In the genomic region with DNA sequence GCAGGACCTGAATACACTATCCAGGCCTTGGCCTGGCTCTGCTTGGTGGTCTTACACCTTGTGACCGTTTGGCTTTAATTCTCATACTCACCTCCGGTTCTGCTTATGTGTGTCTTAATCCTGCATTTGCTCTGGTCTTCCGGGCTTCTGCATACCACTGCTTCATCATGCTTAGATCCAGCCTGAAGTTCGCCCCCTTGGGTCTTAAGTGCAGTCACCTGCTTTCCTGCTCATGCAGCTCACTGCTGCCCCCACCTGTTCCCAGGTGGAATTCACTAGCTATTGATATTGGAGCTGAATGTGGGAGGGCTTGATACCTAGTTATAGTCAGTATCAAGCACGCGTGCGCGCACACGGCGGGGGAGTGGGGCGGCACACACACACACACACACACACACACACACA, we compare ENCODE assay signal across 9 mouse cellular contexts. TPM values are rescaled to one million over a fixed set of nuclear protein-coding genes. Genes with fewer than 3 reads are reported as not detected.
DNase-seq lines count a peak whose midpoint lies in the region; ATAC-seq and TF ChIP-seq lines count a peak whose summit lies in the region.
"Had no signal": no experiment of that assay in that cellular context is flagged by ENCODE, and none has a peak within 500 bp of the region (broad histone marks: within the 10 kb centered on the region; RNA-seq: fewer than 3 reads in every experiment).

No protein-coding gene starts in this region.

- H3K27me3 ChIP-seq in ES-Bruce4 (ENCODE audit: control insufficient read depth, insufficient read depth, low read length, poor library complexity, severe bottlenecking), result no peaks in the 10 kb centered on the region
- no peaks in the 10 kb centered on the region; the same call in 1 of the 2 replicates for H3K27me3 ChIP-seq in forebrain, embryonic 12.5 days
- H3K27me3 ChIP-seq: embryonic facial prominence, embryonic 13.5 days had no signal

- TF ChIP-seq EP300 in ES-Bruce4 (IDR thresholded peaks at IDR 0.05; ENCODE audit: insufficient read depth, low read depth, low read length), result no peak

- no peaks in the 10 kb centered on the region for H3K36me3 ChIP-seq in ES-Bruce4 (ENCODE audit: control insufficient read depth, insufficient read depth, low read length, poor library complexity, severe bottlenecking)
- H3K36me3 ChIP-seq in forebrain, embryonic 12.5 days (replicated peaks), result no peaks in the 10 kb centered on the region
- H3K36me3 ChIP-seq: embryonic facial prominence, embryonic 13.5 days had no signal

- H3K4me3 ChIP-seq in ES-Bruce4 (ENCODE audit: low read depth, low read length), result no peak overlapping the region
- H3K4me3 ChIP-seq in forebrain, embryonic 12.5 days (replicated peaks), result no peak overlapping the region
- no peak overlapping the region for H3K4me3 ChIP-seq in olfactory bulb, adult 2 months (ENCODE audit: insufficient read depth, low read depth, low read length)
- H3K4me3 ChIP-seq: embryonic facial prominence, embryonic 13.5 days had no signal

- 0 out of 2 replicates have a peak overlapping the region, but pooled peaks have one; percentile 21 for H3K4me2 ChIP-seq in forebrain, embryonic 12.5 days
- H3K4me2 ChIP-seq: embryonic facial prominence, embryonic 13.5 days had no signal

- intact Hi-C loops in heart, postnatal 14 days (cut with DNase I), result loop anchor here (2.0 kb wide), 1 partner anchor 323 kb away; no protein-coding TSS in a partner anchor

- no peak overlapping the region for H3K9ac ChIP-seq in ES-Bruce4 (ENCODE audit: low read depth, poor library complexity, severe bottlenecking)
- no peak overlapping the region for H3K9ac ChIP-seq in forebrain, embryonic 12.5 days
- H3K9ac ChIP-seq: embryonic facial prominence, embryonic 13.5 days had no signal

- TF ChIP-seq POLR2A in ES-Bruce4 (IDR thresholded peaks at IDR 0.05; ENCODE audit: insufficient read depth, low read length), result no peak
- no peak for TF ChIP-seq POLR2A in brain, embryonic 14.5 days (IDR thresholded peaks at IDR 0.05; ENCODE audit: borderline replicate concordance, extremely low read depth, insufficient read depth, insufficient read length, poor library complexity, severe bottlenecking)
- TF ChIP-seq POLR2A in olfactory bulb, adult 2 months (IDR thresholded peaks at IDR 0.05; ENCODE audit: insufficient read depth, low read depth, low read length), result no peak

- peak; percentile 63; the same call in 1 of the 2 replicates for ATAC-seq in forebrain, embryonic 12.5 days (ENCODE audit: low FRiP score)

- TF ChIP-seq CTCF in ES-Bruce4 (IDR thresholded peaks at IDR 0.05; ENCODE audit: low read depth, low read length), result peak; percentile 80
- peak; percentile 87 for TF ChIP-seq CTCF in brain, embryonic 14.5 days (IDR thresholded peaks at IDR 0.05; ENCODE audit: borderline replicate concordance, extremely low read depth, insufficient read depth, insufficient read length)
- peak; percentile 56; the same call in 1 of the 2 replicates for TF ChIP-seq CTCF in olfactory bulb, adult 2 months (IDR thresholded peaks at IDR 0.05; ENCODE audit: insufficient read depth, low read depth, low read length)

- 22% methylated on average over 11 of the region's 11 CpGs for WGBS in forebrain, embryonic 12.5 days
- WGBS in olfactory bulb, adult 2 months, result 14% methylated on average over 11 of the region's 11 CpGs

- DNase-seq in brain, embryonic 14.5 days (ENCODE audit: low read depth), result peak; percentile 91
- DNase-seq in heart, postnatal 14 days, result peak; percentile 66 to 77
- DNase-seq in layer of hippocampus, adult 18-20 months (ENCODE audit: low spot score in 2 of 2), result peak; percentile 75 to 91
- peak; percentile 47 to 60 for DNase-seq in lung, adult 18-20 months
- peak; percentile 19 to 59 for DNase-seq in thymus, postnatal 10 days (ENCODE audit: low spot score in 2 of 2)

- H3K4me1 ChIP-seq in ES-Bruce4 (ENCODE audit: control insufficient read depth, insufficient read depth, low read length), result no peaks in the 10 kb centered on the region
- H3K4me1 ChIP-seq in forebrain, embryonic 12.5 days, result peaks cover 5% of the 10 kb centered on the region; the same call in 1 of the 2 replicates
- H3K4me1 ChIP-seq in olfactory bulb, adult 2 months (ENCODE audit: control insufficient read depth, insufficient read depth, low read length), result peaks cover 2% of the 10 kb centered on the region; the same call in 1 of the 2 replicates
- H3K4me1 ChIP-seq: embryonic facial prominence, embryonic 13.5 days had no signal

- H3K27ac ChIP-seq in ES-Bruce4 (ENCODE audit: insufficient read depth, low read length), result no peak overlapping the region
- H3K27ac ChIP-seq in forebrain, embryonic 12.5 days, result no peak overlapping the region
- no peak overlapping the region for H3K27ac ChIP-seq in olfactory bulb, adult 2 months (ENCODE audit: insufficient read depth, low read depth, low read length)
- H3K27ac ChIP-seq: embryonic facial prominence, embryonic 13.5 days had no signal

- no peaks in the 10 kb centered on the region for H3K9me3 ChIP-seq in ES-Bruce4 (replicated peaks; ENCODE audit: control insufficient read depth, insufficient read depth, low read length, poor library complexity, severe bottlenecking)
- no peaks in the 10 kb centered on the region for H3K9me3 ChIP-seq in forebrain, embryonic 12.5 days
- H3K9me3 ChIP-seq: embryonic facial prominence, embryonic 13.5 days had no signal

RNA-seq across cellular contexts. Expression of a gene that starts 13.9 kb away (rescaled TPM):
- polyA plus RNA-seq in ES-Bruce4 (2011; ENCODE audit: insufficient read depth, insufficient read length, low read depth, missing spikeins), result 3.6 and 4.6 TPM in 2 replicates
- 3.0 and 3.1 TPM in 2 replicates for polyA plus RNA-seq in brain, embryonic 14.5 days (2012; rRNA removed)
- 2.3 and 3.4 TPM in 2 replicates for polyA plus RNA-seq in forebrain, embryonic 12.5 days (2016; fragmentation: Nextera tagmentation; extraction: Ambion mirVana)
- under 1 TPM; 0.15 to 0.36 TPM for total RNA-seq in heart, postnatal 14 days (2021)
- total RNA-seq in layer of hippocampus, adult 18-20 months (2021), result 1 to 10 TPM; 2.2 to 2.6 TPM
- not detected in 2 replicates for polyA plus RNA-seq in olfactory bulb, adult 2 months (2012; ENCODE audit: insufficient read depth, insufficient read length, low replicate concordance, missing spikeins)

RNA-seq across cellular contexts. Expression of a gene that starts 18.9 kb away (rescaled TPM):
- polyA plus RNA-seq in ES-Bruce4 (2011; ENCODE audit: insufficient read depth, insufficient read length, low read depth, missing spikeins), result 6.3 and 6.6 TPM in 2 replicates
- 1,399 and 1,649 TPM in 2 replicates for polyA plus RNA-seq in brain, embryonic 14.5 days (2012; rRNA removed)
- polyA plus RNA-seq in forebrain, embryonic 12.5 days (2016; fragmentation: Nextera tagmentation; extraction: Ambion mirVana), result 588 and 653 TPM in 2 replicates
- 1 to 10 TPM; 5.3 to 8.9 TPM for total RNA-seq in heart, postnatal 14 days (2021)
- 1,000 to 10,000 TPM; 1,418 to 1,485 TPM for total RNA-seq in layer of hippocampus, adult 18-20 months (2021)
- 402 TPM in 1 of 2 replicates, not detected in the other for polyA plus RNA-seq in olfactory bulb, adult 2 months (2012; ENCODE audit: insufficient read depth, insufficient read length, low replicate concordance, missing spikeins)

Comparison
In these comparisons a context has a peak if more than half of its experiments do, and no peak if none do; other contexts are left out.
1. DNase-seq: peak in every context shown above with its lines; median percentile 91 in brain, embryonic 14.5 days; 83 in layer of hippocampus, adult 18-20 months; 72 in heart, postnatal 14 days; 54 in lung, adult 18-20 months; 39 in thymus, postnatal 10 days.
2. RNA of a gene that starts 18.9 kb away (polyA plus RNA-seq): 1,399 to 1,649 TPM in brain, embryonic 14.5 days, 588 to 653 TPM in forebrain, embryonic 12.5 days and 402 TPM in olfactory bulb, adult 2 months; 6.3 to 6.6 TPM in ES-Bruce4; every median in the first group is over 10 times any median in the second.
3. Peak in every context shown above with its lines, with median percentiles within 50 percentile points of each other: CTCF ChIP-seq.